Mouse (Mus musculus) lung, postnatal 0 days (tissue): ENCODE data around the gene Myo5c.

ENCODE experiments used
- CTCF ChIP-seq: IDR thresholded peaks from 2 replicates; pipeline ENCODE4 v1.5.1; 2016; ENCODE audit warnings: antibody characterized with exemption, mild to moderate bottlenecking
- EP300 ChIP-seq: IDR thresholded peaks from 2 replicates; pipeline ENCODE4 v1.6.1; 2016; ENCODE audit warnings: antibody characterized with exemption, mild to moderate bottlenecking, control low read depth

GRCm38 (mm10) chr9:75238179-75238578 is 6.4 kb downstream of the Myo5c start:
- no peak for TF ChIP-seq CTCF
- TF ChIP-seq EP300 = no peak
